Mouse (Mus musculus) heart, adult 2 months (tissue): ENCODE measurements at regions not wholly inside any gene's neighbourhood (a gene's known extent, or its start where the extent isn't known, plus 50 kb on each side); places are given as distances from the start of the nearest gene placed in this dataset.

Source experiments
- DNase-seq, 2 experiments: peaks; one replicate each; pipeline ENCODE4 v3.0.0; 2021
- H3K27ac ChIP-seq: fragments of 200-600 bp; 2 replicates; pipeline ENCODE4 v1.8.1; 2022
- H3K27me3 ChIP-seq: fragments of 200-500 bp; 2 replicates; pipeline ENCODE4 v1.6.1; 2012; ENCODE audit warnings: mild to moderate bottlenecking, low read length, inconsistent platforms, mixed read lengths; ENCODE audit not compliant: control insufficient read depth, insufficient read depth
- H3K36me3 ChIP-seq: fragments of 200-500 bp; 2 replicates; pipeline ENCODE4 v1.6.1; 2012; ENCODE audit warnings: low read length, inconsistent platforms; ENCODE audit not compliant: control insufficient read depth, insufficient read depth
- H3K4me1 ChIP-seq: fragments of 200-500 bp; 2 replicates; pipeline ENCODE4 v1.6.1; 2011; ENCODE audit warnings: low read length; ENCODE audit not compliant: control insufficient read depth, insufficient read depth
- H3K4me3 ChIP-seq: fragments of 200-600 bp; 2 replicates; pipeline ENCODE4 v1.8.1; 2022
- H3K79me2 ChIP-seq: fragments of 200-500 bp; replicated peaks from 2 replicates; pipeline ENCODE4 v1.6.1; 2012; ENCODE audit warnings: mild to moderate bottlenecking, inconsistent platforms, low read length, moderate library complexity, mixed read lengths; ENCODE audit not compliant: control insufficient read depth, insufficient read depth
- H3K9ac ChIP-seq: fragments of 200-500 bp; 2 replicates; pipeline ENCODE4 v1.6.1; 2012; ENCODE audit warnings: low read depth, mild to moderate bottlenecking, control low read depth, inconsistent platforms, low read length, mixed read lengths
- CTCF ChIP-seq: fragments of 200-600 bp; IDR thresholded peaks from 2 replicates; pipeline ENCODE4 v1.8.1; 2022; ENCODE audit warnings: antibody characterized with exemption, mild to moderate bottlenecking, moderate library complexity
- EP300 ChIP-seq: fragments of 200-500 bp; IDR thresholded peaks from 2 replicates; pipeline ENCODE4 v1.6.1; 2011; ENCODE audit warnings: low read depth, low read length, control low read depth; ENCODE audit not compliant: insufficient read depth
- POLR2A ChIP-seq: fragments of 200-500 bp; IDR thresholded peaks from 2 replicates; pipeline ENCODE4 v1.6.1; 2011; ENCODE audit warnings: mild to moderate bottlenecking, low read depth, low read length, control low read depth; ENCODE audit not compliant: insufficient read depth
- WGBS: fragments of 180-500 bp; shearing (Covaris S2); methylation state at CpG from one replicate; pipeline ENCODE4 v1.1.7; 2018; 5-methylcytosine and 5-hydroxymethylcytosine counted together
- intact Hi-C: fragments of 180-260 bp; cut with DNase I; formaldehyde crosslinking; loops from one replicate; pipeline ENCODE4 v1.15.1; 2025

- 64% methylated on average over 5 of the region's 5 CpGs for WGBS
- TF ChIP-seq EP300 (no peak), POLR2A (no peak), CTCF (no peak)
- Histone ChIP-seq H3K27ac (no peak overlapping the region), H3K79me2 (no peaks in the 10 kb centered on the region), H3K4me1 (no peaks in the 10 kb centered on the region), H3K36me3 (no peaks in the 10 kb centered on the region), H3K27me3 (no peaks in the 10 kb centered on the region), H3K4me3 (no peak overlapping the region), H3K9ac (no peak overlapping the region)
- intact Hi-C loops, result no loop called here
- no peak for DNase-seq
These were observed 266.8 kb downstream of the Tns1 start for GRCm38 (mm10) chr1:73857497-73857896.

- intact Hi-C loops, result no loop called here
- Histone ChIP-seq H3K79me2 (no peaks in the 10 kb centered on the region), H3K4me3 (no peak overlapping the region), H3K4me1 (no peaks in the 10 kb centered on the region), H3K36me3 (no peaks in the 10 kb centered on the region), H3K27ac (no peak overlapping the region), H3K27me3 (no peaks in the 10 kb centered on the region), H3K9ac (no peak overlapping the region)
- TF ChIP-seq EP300 (no peak), CTCF (no peak), POLR2A (no peak)
- WGBS, result 92% methylated on average over 7 of the region's 7 CpGs
- no peak for DNase-seq
These were observed 267.4 kb downstream of the Tns1 start for GRCm38 (mm10) chr1:73856811-73857210.

GRCm38 (mm10) chr1:73855306-73855705, 268.9 kb downstream of the Tns1 start:
- Histone ChIP-seq H3K27ac (no peak overlapping the region), H3K36me3 (no peaks in the 10 kb centered on the region), H3K4me1 (no peaks in the 10 kb centered on the region), H3K4me3 (no peak overlapping the region), H3K27me3 (no peaks in the 10 kb centered on the region), H3K79me2 (no peaks in the 10 kb centered on the region), H3K9ac (no peak overlapping the region)
- 86% methylated on average over 4 of the region's 4 CpGs for WGBS
- intact Hi-C loops, result no loop called here
- TF ChIP-seq POLR2A (no peak), EP300 (no peak), CTCF (no peak)
- no peak for DNase-seq

- DNase-seq, result no peak
- WGBS, result 88% methylated on average over 11 of the region's 11 CpGs
- intact Hi-C loops, result no loop called here
These were observed 270.4 kb downstream of the Tns1 start for GRCm38 (mm10) chr1:73853851-73854250.

GRCm38 (mm10) chr1:73850173-73851014, 273.9 kb downstream of the Tns1 start:
- intact Hi-C loops, result no loop called here
- 82% methylated on average over 11 of the region's 11 CpGs for WGBS
- Histone ChIP-seq H3K27ac (no peak overlapping the region), H3K36me3 (no peaks in the 10 kb centered on the region), H3K27me3 (no peaks in the 10 kb centered on the region), H3K9ac (no peak overlapping the region), H3K4me1 (no peaks in the 10 kb centered on the region), H3K79me2 (no peaks in the 10 kb centered on the region), H3K4me3 (no peak overlapping the region)
- no peak for DNase-seq
- no peak for TF ChIP-seq CTCF
- TF ChIP-seq POLR2A, result no peak
- no peak for TF ChIP-seq EP300

More at GRCm38 (mm10) chr1:73853851-73854250, 270.4 kb downstream of the Tns1 start:
- H3K79me2 ChIP-seq, result no peaks in the 10 kb centered on the region
- no peaks in the 10 kb centered on the region for H3K4me1 ChIP-seq
- H3K27me3 ChIP-seq, result no peaks in the 10 kb centered on the region
- TF ChIP-seq POLR2A (no peak), EP300 (no peak), CTCF (no peak)
- no peak overlapping the region for H3K4me3 ChIP-seq
- no peak overlapping the region for H3K27ac ChIP-seq
- no peaks in the 10 kb centered on the region for H3K36me3 ChIP-seq
- no peak overlapping the region for H3K9ac ChIP-seq

GRCm38 (mm10) chr1:73848370-73848769, 275.9 kb downstream of the Tns1 start:
- no peak overlapping the region for H3K4me3 ChIP-seq
- TF ChIP-seq EP300, result no peak
- no peak for DNase-seq
- no peaks in the 10 kb centered on the region for H3K27me3 ChIP-seq
- intact Hi-C loops, result no loop called here
- no peak overlapping the region for H3K27ac ChIP-seq
- H3K4me1 ChIP-seq, result no peaks in the 10 kb centered on the region
- no peak overlapping the region for H3K9ac ChIP-seq
- H3K79me2 ChIP-seq, result no peaks in the 10 kb centered on the region
- 58% methylated on average over 3 of the region's 3 CpGs for WGBS
- no peaks in the 10 kb centered on the region for H3K36me3 ChIP-seq
